Mouse (Mus musculus): Measurements from ENCODE around the gene Castor1.

DNA sequence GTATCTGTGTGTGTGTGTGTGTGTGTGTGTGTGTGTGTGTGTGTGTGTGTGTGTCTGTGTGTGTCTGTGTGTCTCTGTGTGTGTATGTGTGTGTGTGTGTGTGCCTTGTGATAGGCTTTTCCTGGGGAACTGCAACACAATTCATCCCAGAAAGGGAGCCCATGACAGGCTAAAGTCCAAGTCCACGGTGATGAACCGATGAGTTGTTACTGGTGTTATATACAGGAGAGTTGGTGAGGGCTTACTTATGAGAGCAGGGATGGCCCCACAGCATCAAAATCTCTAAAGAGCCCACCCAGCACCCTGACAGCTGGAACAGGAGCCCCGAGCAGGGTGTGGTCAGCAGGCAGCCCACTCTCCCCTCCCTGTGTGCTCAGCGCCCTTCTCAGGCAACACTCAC, 23.2 kb downstream of the Castor1 start:
- TF ChIP-seq POLR2A (IDR thresholded peaks at IDR 0.05; ENCODE audit: low read depth, low read length) (no peak), HCFC1 (IDR thresholded peaks at IDR 0.05; ENCODE audit: low read depth, low read length) (no peak), CHD2 (IDR thresholded peaks at IDR 0.05; ENCODE audit: low read length) (no peak), CTCF (conservative IDR thresholded peaks at IDR 0.05 in 1 of 2, IDR thresholded peaks at IDR 0.05 in 1 of 2; ENCODE audit: low read depth in 2 of 2, low read length in 2 of 2) (no peak), RCOR1 (conservative IDR thresholded peaks at IDR 0.05; ENCODE audit: low read depth, low read length) (no peak), MAX (IDR thresholded peaks at IDR 0.05; ENCODE audit: low read length) (no peak), TCF12 (IDR thresholded peaks at IDR 0.05; ENCODE audit: low read depth, low read length) (no peak)
